Mouse (Mus musculus) heart, adult 2 months (tissue): ENCODE data around the gene Actg1.

Experiments
- CTCF ChIP-seq: fragments of 200-600 bp; IDR thresholded peaks from 2 replicates; pipeline ENCODE4 v1.8.1; 2022; ENCODE audit warnings: antibody characterized with exemption, mild to moderate bottlenecking, moderate library complexity
- POLR2A ChIP-seq: fragments of 200-500 bp; IDR thresholded peaks from 2 replicates; pipeline ENCODE4 v1.6.1; 2011; ENCODE audit warnings: mild to moderate bottlenecking, low read depth, low read length, control low read depth; ENCODE audit not compliant: insufficient read depth

DNA sequence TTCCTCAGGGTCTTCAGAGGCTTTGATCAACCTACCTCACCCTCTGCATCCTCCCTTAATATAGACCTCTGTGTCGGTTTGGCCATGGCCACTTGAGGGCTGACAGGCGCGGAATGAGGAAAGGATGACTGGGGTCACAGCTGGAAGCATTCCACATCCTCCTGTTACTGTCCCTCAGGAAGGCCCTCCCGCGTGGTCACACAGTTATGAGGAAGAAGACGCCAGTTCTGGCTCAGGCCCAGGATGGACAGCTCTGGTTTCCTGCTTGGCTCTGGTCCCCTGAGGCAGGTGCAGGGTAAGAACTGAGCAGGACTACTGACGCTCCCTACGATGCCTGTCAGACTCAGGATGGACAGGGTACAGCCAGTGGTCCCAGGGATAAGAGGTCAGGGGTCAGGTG lies 11.7 kb upstream of the Actg1 start:
- no peak for TF ChIP-seq POLR2A
- TF ChIP-seq CTCF, result no peak
